ENCODE assay signal across 8 mouse cellular contexts in genomic region chr2:120044101-120044603, GRCm38 (mm10). TPM values are rescaled to one million over a fixed set of nuclear protein-coding genes. Genes with fewer than 3 reads are reported as not detected.
A peak's percentile ranks its signal among the peaks of the same experiment; 100 is the strongest.
DNase-seq lines count a peak whose midpoint lies in the region; ATAC-seq and TF ChIP-seq lines count a peak whose summit lies in the region.

No protein-coding gene starts in this region.

- DNase-seq in adrenal gland, postnatal 14 days, result peak; percentile 19
- DNase-seq in adrenal gland, postnatal 4 days (ENCODE audit: low spot score in 2 of 2), result no peak
- peak; percentile 51 for DNase-seq in ES-E14 (ENCODE audit: low read depth, low spot score)
- DNase-seq in intestine, embryonic 14.5 days (ENCODE audit: low spot score), result no peak
- DNase-seq in liver, embryonic 14.5 days (ENCODE audit: low read depth in 3 of 3, low spot score in 3 of 3), result no peak
- no peak for DNase-seq in midbrain, postnatal 0 days (ENCODE audit: low spot score)
- no peak for DNase-seq in urinary bladder, adult 2 months (ENCODE audit: low spot score)
- DNase-seq in cerebellum, adult 18-20 months, result no peak

- peaks cover 16% of the 10 kb centered on the region; the same call in 1 of the 2 replicates for H3K36me3 ChIP-seq in ES-E14 (ENCODE audit: control insufficient read depth, insufficient read depth, low read length, poor library complexity, severe bottlenecking)
- H3K36me3 ChIP-seq in intestine, embryonic 14.5 days (ENCODE audit: control insufficient read depth, insufficient read depth, low read length), result peaks cover 32% of the 10 kb centered on the region
- H3K36me3 ChIP-seq in liver, embryonic 14.5 days (replicated peaks; ENCODE audit: control insufficient read depth, insufficient read depth, low read depth), result no peaks in the 10 kb centered on the region
- peaks cover 22% of the 10 kb centered on the region for H3K36me3 ChIP-seq in midbrain, postnatal 0 days (ENCODE audit: insufficient read depth, low read length)

- H3K9ac ChIP-seq in ES-E14 (ENCODE audit: insufficient read depth, low read depth, low read length, poor library complexity, severe bottlenecking), result no peak overlapping the region
- no peak overlapping the region for H3K9ac ChIP-seq in intestine, embryonic 14.5 days (ENCODE audit: low read length)
- no peak overlapping the region for H3K9ac ChIP-seq in liver, embryonic 14.5 days (replicated peaks)
- H3K9ac ChIP-seq in midbrain, postnatal 0 days (replicated peaks; ENCODE audit: low read length, poor library complexity, severe bottlenecking), result no peak overlapping the region

- no peak overlapping the region for H3K4me3 ChIP-seq in ES-E14 (ENCODE audit: insufficient read depth in 1 of 2, low read depth in 1 of 2, low read length in 2 of 2, poor library complexity in 1 of 2, severe bottlenecking in 1 of 2)
- no peak overlapping the region for H3K4me3 ChIP-seq in intestine, embryonic 14.5 days (ENCODE audit: low read depth, low read length)
- no peak overlapping the region for H3K4me3 ChIP-seq in liver, embryonic 14.5 days (ENCODE audit: insufficient read depth in 1 of 2, low read depth in 2 of 2, low read length in 2 of 2)
- no peak overlapping the region for H3K4me3 ChIP-seq in midbrain, postnatal 0 days (ENCODE audit: low read depth, low read length)

- H3K9me3 ChIP-seq in ES-E14 (ENCODE audit: control insufficient read depth, insufficient read depth, low read depth, low read length), result no peaks in the 10 kb centered on the region
- no peaks in the 10 kb centered on the region for H3K9me3 ChIP-seq in intestine, embryonic 14.5 days (ENCODE audit: control insufficient read depth, low read length)
- no peaks in the 10 kb centered on the region for H3K9me3 ChIP-seq in liver, embryonic 14.5 days (ENCODE audit: control insufficient read depth, low read length)
- no peaks in the 10 kb centered on the region for H3K9me3 ChIP-seq in midbrain, postnatal 0 days (ENCODE audit: low read length)

- H3K4me2 ChIP-seq in intestine, embryonic 14.5 days (ENCODE audit: low read length), result no peak overlapping the region
- no peak overlapping the region for H3K4me2 ChIP-seq in liver, embryonic 14.5 days (ENCODE audit: low read depth)
- no peak overlapping the region for H3K4me2 ChIP-seq in midbrain, postnatal 0 days (ENCODE audit: low read depth, low read length, poor library complexity, severe bottlenecking)

- 49% methylated on average over 4 of the region's 4 CpGs for WGBS in intestine, embryonic 14.5 days
- 41% methylated on average over 4 of the region's 4 CpGs for WGBS in liver, embryonic 14.5 days (ENCODE audit: insufficient replicate concordance)
- 67% methylated on average over 4 of the region's 4 CpGs for WGBS in midbrain, postnatal 0 days

- no peak overlapping the region for H3K27ac ChIP-seq in ES-E14 (ENCODE audit: insufficient read depth, low read depth, low read length, poor library complexity, severe bottlenecking)
- no peak overlapping the region for H3K27ac ChIP-seq in intestine, embryonic 14.5 days (ENCODE audit: low read depth)
- no peak overlapping the region for H3K27ac ChIP-seq in liver, embryonic 14.5 days
- H3K27ac ChIP-seq in midbrain, postnatal 0 days (ENCODE audit: low read depth, low read length), result no peak overlapping the region

- TF ChIP-seq CTCF in liver, embryonic 14.5 days (IDR thresholded peaks at IDR 0.05; ENCODE audit: low read depth), result no peak
- no peak for TF ChIP-seq CTCF in midbrain, postnatal 0 days (IDR thresholded peaks at IDR 0.05)

- peaks cover 0 to 5% of the 10 kb centered on the region in 2 experiments; a peak in 2 of 4 replicates for H3K4me1 ChIP-seq in ES-E14 (ENCODE audit: control insufficient read depth in 2 of 2, insufficient read depth in 2 of 2, low read length in 2 of 2, poor library complexity in 1 of 2)
- peaks cover 18% of the 10 kb centered on the region for H3K4me1 ChIP-seq in intestine, embryonic 14.5 days (replicated peaks; ENCODE audit: control insufficient read depth, insufficient read depth, low read length)
- no peaks in the 10 kb centered on the region for H3K4me1 ChIP-seq in liver, embryonic 14.5 days (replicated peaks; ENCODE audit: control insufficient read depth in 2 of 2, insufficient read depth in 2 of 2, low read length in 1 of 2)
- no peaks in the 10 kb centered on the region for H3K4me1 ChIP-seq in midbrain, postnatal 0 days (ENCODE audit: insufficient read depth, low read length)

- peak; percentile 61 for ATAC-seq in intestine, embryonic 14.5 days (replicated peaks; ENCODE audit: low FRiP score, low TSS enrichment, low read depth)
- ATAC-seq in liver, embryonic 14.5 days (ENCODE audit: insufficient read depth), result peak; percentile 33; the same call in 1 of the 2 replicates
- no peak for ATAC-seq in midbrain, postnatal 0 days (ENCODE audit: low FRiP score)

- H3K27me3 ChIP-seq in intestine, embryonic 14.5 days (replicated peaks; ENCODE audit: control insufficient read depth, insufficient read depth, low read length), result no peaks in the 10 kb centered on the region
- no peaks in the 10 kb centered on the region for H3K27me3 ChIP-seq in liver, embryonic 14.5 days (ENCODE audit: control insufficient read depth, insufficient read depth, low read length)
- H3K27me3 ChIP-seq in midbrain, postnatal 0 days (ENCODE audit: insufficient read depth, low read length), result no peaks in the 10 kb centered on the region

- in situ Hi-C loops in ES-E14 (cut with MboI; ENCODE audit: low sequenced_read_pairs in 2 of 2, unreplicated experiment in 2 of 2), result no loop called here

- no peak for TF ChIP-seq EP300 in liver, embryonic 14.5 days (IDR thresholded peaks at IDR 0.05; ENCODE audit: low read depth)

TF ChIP-seq in ES-E14, 5 proteins besides CTCF, POLR2A, EP300 and RAD21:
- TF ChIP-seq ZC3H11A (IDR thresholded peaks at IDR 0.05; ENCODE audit: borderline replicate concordance, low read depth, low read length), result no peak
- TF ChIP-seq MAFK (IDR thresholded peaks at IDR 0.05; ENCODE audit: insufficient read depth, low read depth, low read length), result 0 out of 2 replicates have a peak, but pooled peaks have one; percentile 48
- TF ChIP-seq HCFC1 (IDR thresholded peaks at IDR 0.05; ENCODE audit: borderline replicate concordance, insufficient read depth, low read length), result no peak
- no peak for TF ChIP-seq CHD2 (IDR thresholded peaks at IDR 0.05; ENCODE audit: low read depth, low read length)
- TF ChIP-seq ZNF384 (IDR thresholded peaks at IDR 0.05; ENCODE audit: low read depth, low read length), result no peak

RNA-seq across cellular contexts. Expression of gene Pla2g4b, which starts 10.9 kb away (rescaled TPM):
- total RNA-seq in adrenal gland, postnatal 14 days (2021), result 2.9 and 4.8 TPM in 2 replicates
- total RNA-seq in adrenal gland, postnatal 4 days (2021), result 1 to 10 TPM; 3.6 to 3.7 TPM
- total RNA-seq in ES-E14 (2012; rRNA removed), result 2.7 and 6.3 TPM in 2 replicates
- polyA plus RNA-seq in intestine, embryonic 14.5 days (2014; fragmentation: Nextera tagmentation; extraction: Ambion mirVana), result 0.72 and 1.4 TPM in 2 replicates
- 1.1 and 1.3 TPM in 2 replicates for polyA plus RNA-seq in liver, embryonic 14.5 days (2012; rRNA removed)
- polyA plus RNA-seq in liver, embryonic 14.5 days (2014; fragmentation: Nextera tagmentation; extraction: Ambion mirVana), result 0.11 and 0.13 TPM in 2 replicates
- total RNA-seq in midbrain, postnatal 0 days (2014; rRNA removed), result 4.9 and 9.2 TPM in 2 replicates
- polyA plus RNA-seq in midbrain, postnatal 0 days (2015; fragmentation: Nextera tagmentation; extraction: Ambion mirVana), result 0.20 and 0.34 TPM in 2 replicates
- polyA plus RNA-seq in urinary bladder, adult 2 months (2012; rRNA removed), result 4.5 and 4.6 TPM in 2 replicates

RNA-seq across cellular contexts. Expression of gene Gm28042, which starts 16.9 kb away (rescaled TPM):
- total RNA-seq in adrenal gland, postnatal 14 days (2021), result 0.85 and 1.2 TPM in 2 replicates
- total RNA-seq in adrenal gland, postnatal 4 days (2021), result 1 to 10 TPM; 1.5 to 4.2 TPM
- total RNA-seq in ES-E14 (2012; rRNA removed), result 2.9 and 7.3 TPM in 2 replicates
- 2.2 and 3.0 TPM in 2 replicates for polyA plus RNA-seq in intestine, embryonic 14.5 days (2014; fragmentation: Nextera tagmentation; extraction: Ambion mirVana)
- 1.5 and 1.6 TPM in 2 replicates for polyA plus RNA-seq in liver, embryonic 14.5 days (2012; rRNA removed)
- polyA plus RNA-seq in liver, embryonic 14.5 days (2014; fragmentation: Nextera tagmentation; extraction: Ambion mirVana), result 0.35 TPM in 1 of 2 replicates, not detected in the other
- total RNA-seq in midbrain, postnatal 0 days (2014; rRNA removed), result 3.7 and 6.6 TPM in 2 replicates
- 0.98 and 2.5 TPM in 2 replicates for polyA plus RNA-seq in midbrain, postnatal 0 days (2015; fragmentation: Nextera tagmentation; extraction: Ambion mirVana)
- 3.6 and 3.9 TPM in 2 replicates for polyA plus RNA-seq in urinary bladder, adult 2 months (2012; rRNA removed)

RNA-seq across cellular contexts. Expression of gene Jmjd7, which starts 16.9 kb away (rescaled TPM):
- total RNA-seq in adrenal gland, postnatal 14 days (2021), result 8.3 and 12.1 TPM in 2 replicates
- total RNA-seq in adrenal gland, postnatal 4 days (2021), result 10 to 100 TPM; 15.0 to 16.8 TPM
- total RNA-seq in ES-E14 (2012; rRNA removed), result 7.2 and 12.6 TPM in 2 replicates
- polyA plus RNA-seq in intestine, embryonic 14.5 days (2014; fragmentation: Nextera tagmentation; extraction: Ambion mirVana), result 18.9 and 20.1 TPM in 2 replicates
- polyA plus RNA-seq in liver, embryonic 14.5 days (2012; rRNA removed), result 4.7 and 4.9 TPM in 2 replicates
- polyA plus RNA-seq in liver, embryonic 14.5 days (2014; fragmentation: Nextera tagmentation; extraction: Ambion mirVana), result 5.0 and 6.9 TPM in 2 replicates
- total RNA-seq in midbrain, postnatal 0 days (2014; rRNA removed), result 4.9 and 11.7 TPM in 2 replicates
- polyA plus RNA-seq in midbrain, postnatal 0 days (2015; fragmentation: Nextera tagmentation; extraction: Ambion mirVana), result 13.6 and 13.7 TPM in 2 replicates
- 5.5 and 6.2 TPM in 2 replicates for polyA plus RNA-seq in urinary bladder, adult 2 months (2012; rRNA removed)

Comparison
In these comparisons a context has a peak if more than half of its experiments do, and no peak if none do; other contexts are left out.
1. DNase-seq: peak in adrenal gland, postnatal 14 days (single experiment) and ES-E14 (single experiment); none in adrenal gland, postnatal 4 days (0 of 2), intestine, embryonic 14.5 days (single experiment), liver, embryonic 14.5 days (0 of 3), midbrain, postnatal 0 days (single experiment), urinary bladder, adult 2 months (single experiment) and cerebellum, adult 18-20 months (0 of 2).